Mouse (Mus musculus): ENCODE data around the gene Dffa. TPM values are rescaled to one million over a fixed set of nuclear protein-coding genes. Genes with fewer than 3 reads are reported as not detected.

Gene Dffa
- 7.5 TPM for polyA plus RNA-seq (2014; fragmentation: Illumina TruSeq; extraction: RNeasy Lipid Tissue Mini Kit (QIAGEN cat#74804); ENCODE audit: low read depth, low replicate concordance)

DNA sequence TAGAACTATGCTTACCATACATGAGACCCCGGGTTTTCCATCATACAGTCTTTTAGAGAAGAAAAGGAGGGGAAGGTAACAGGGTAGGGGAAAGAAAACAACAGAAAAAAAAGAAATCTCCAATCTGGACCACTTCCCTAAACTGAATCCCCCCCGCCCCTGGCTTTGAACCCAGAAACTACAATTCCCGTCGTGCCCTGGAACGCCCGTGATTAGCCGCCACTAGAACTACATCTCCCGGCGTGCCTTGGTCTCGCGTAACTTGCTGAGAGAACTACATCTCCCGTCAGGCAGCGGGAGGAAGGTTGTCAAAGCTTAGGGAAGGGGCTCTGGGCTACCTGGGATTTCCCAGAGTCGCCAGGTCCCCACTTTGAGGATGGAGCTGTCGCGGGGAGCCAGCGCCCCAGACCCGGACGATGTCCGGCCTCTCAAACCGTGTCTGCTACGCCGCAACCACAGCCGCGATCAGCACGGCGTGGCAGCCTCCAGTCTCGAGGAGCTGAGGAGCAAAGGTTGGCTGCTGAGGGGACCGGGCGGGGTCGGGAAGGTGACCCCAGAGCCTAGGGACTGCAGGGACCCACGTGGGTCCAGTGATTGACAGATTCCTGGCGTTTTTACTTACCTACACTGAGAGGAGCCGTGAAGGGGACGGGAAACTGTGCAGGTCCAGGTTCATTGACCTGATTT is at the start of gene Dffa:
Gene Dffa (plus strand): TSS at position 272 of the 687 bp plus-strand sequence.

DNA sequence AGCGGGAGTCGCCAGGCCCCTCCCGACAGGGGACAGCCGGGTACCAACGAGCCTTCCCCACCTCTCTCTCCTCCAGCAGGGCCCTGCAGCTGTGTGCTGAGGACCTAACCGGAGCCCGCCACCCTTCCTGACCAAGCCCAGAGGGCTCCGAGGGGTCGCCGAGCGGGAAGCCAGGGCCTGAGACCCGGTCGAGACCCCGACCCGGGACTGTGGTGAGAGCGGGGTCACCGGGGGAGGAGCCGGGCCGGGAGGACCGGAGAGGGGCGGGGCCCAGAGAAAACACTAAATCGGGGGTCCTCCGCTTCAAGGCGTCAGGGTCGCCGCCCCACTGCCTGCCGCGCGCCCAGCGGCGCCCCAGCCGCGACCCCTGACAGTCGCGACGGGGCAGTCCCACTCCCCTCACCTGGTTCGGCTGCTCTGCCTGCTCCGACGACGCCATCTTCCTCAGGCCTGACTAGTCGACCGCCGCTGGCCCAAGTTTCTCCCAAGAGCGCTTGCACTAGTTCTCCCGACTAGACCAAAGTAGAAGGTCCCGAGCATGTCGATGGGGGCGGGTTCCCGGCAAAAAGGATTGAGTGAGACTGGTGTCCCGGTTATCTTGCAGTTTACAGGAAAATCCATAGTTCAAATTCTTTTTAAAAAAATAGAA is 4.5 kb upstream of the Dffa start, which contains the start of gene Pex14:
Gene Pex14 (minus strand): TSS at position 508 of the 649 bp plus-strand sequence.

GRCm38 (mm10) chr4:149126663-149127062 is 22.7 kb downstream of the Dffa start, which contains the start of gene Cort:
TSS of gene Cort (minus strand) at chr4:149126763.

DNA sequence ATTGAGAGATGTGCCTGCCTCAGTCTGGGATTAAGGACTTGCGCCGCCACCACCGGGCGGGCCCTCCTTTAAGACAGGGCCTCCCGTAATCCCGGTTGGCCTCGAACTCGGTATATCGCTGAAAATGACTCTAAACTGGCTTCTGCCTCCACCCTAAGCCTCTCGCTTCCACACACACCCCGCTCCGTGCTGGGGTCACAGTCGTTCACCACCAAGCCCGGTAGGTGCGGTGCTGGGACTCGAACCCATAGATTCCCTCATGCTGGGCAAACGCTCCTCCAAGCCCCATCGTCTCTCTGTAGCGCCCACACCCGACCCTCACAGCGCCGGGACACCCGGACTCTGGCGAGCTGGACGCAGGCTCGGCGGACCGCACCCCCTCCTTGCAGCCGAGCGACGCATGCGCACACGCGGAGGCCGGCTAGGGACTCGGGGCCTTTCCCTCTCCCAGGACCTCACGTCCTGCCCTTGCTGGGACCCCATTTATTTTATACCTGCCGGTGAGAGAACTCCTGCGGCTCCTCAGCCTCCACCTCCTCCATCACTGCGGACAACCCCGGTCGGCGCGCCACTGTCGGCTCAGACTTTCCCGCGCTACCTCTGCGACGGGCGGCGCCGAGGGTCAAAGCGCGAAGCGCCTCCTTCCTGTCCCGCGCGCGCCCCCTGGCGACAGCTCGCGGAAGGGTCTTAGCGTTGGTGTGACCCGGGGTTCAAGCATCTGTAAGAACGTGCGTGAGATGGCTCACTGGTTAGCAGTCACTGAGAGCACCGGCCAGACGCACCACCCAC is 33.2 kb downstream of the Dffa start, which contains the start of gene Cenps:
Gene Cenps (minus strand): TSS at position 648 of the 789 bp plus-strand sequence.

DNA sequence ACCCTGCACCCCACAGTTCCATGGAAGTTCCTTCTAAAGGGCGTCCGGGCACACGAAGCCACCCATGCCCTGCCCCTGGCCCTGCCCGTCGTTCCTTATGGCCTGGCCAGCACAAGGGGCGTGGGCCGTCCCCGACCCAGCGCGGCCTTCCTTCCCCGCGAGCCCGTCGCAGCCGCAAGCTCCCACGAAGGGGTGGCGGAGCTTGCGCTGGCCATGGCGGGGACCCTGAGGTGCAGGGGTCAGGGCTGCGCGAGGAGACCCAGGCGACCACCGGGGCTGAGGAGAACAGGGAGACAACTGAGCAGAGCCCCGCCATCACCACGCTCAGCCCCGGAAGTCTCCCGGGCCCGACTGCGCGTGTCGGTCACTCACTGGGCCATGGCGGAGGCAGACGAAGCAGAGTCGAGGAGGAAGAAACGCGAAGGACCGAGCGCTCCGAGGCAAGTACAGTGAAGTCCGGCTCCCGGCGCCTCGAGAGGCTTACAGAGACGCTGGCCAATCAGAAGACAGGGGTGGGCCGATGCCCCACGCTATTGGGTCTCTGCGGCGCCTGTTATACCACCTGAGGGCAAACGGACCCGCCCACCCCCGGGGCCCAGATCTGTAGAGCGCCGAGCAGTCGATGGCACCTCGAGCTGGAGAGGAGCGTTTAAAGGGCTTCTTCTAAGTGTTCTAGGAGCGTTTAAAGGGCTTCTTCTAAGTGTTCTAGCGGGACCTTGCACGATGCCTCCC is 62.4 kb downstream of the Dffa start, which contains the start of gene Pgd:
Gene Pgd (minus strand): TSS at position 557 of the 732 bp plus-strand sequence.

Other genes with a start within 250 kb of the Dffa start
- gene Pex14, start 4.3 kb upstream of the Dffa start, polyA plus RNA-seq (2014; fragmentation: Illumina TruSeq; extraction: RNeasy Lipid Tissue Mini Kit (QIAGEN cat#74804); ENCODE audit: low read depth, low replicate concordance) = 1.9 TPM
- gene Cort, start 22.6 kb downstream of the Dffa start, polyA plus RNA-seq (2014; fragmentation: Illumina TruSeq; extraction: RNeasy Lipid Tissue Mini Kit (QIAGEN cat#74804); ENCODE audit: low read depth, low replicate concordance) = not detected
- 3.4 TPM for gene Cenps, start 33.5 kb downstream of the Dffa start, polyA plus RNA-seq (2014; fragmentation: Illumina TruSeq; extraction: RNeasy Lipid Tissue Mini Kit (QIAGEN cat#74804); ENCODE audit: low read depth, low replicate concordance)
- 75.9 TPM for gene Pgd, start 62.6 kb downstream of the Dffa start, polyA plus RNA-seq (2014; fragmentation: Illumina TruSeq; extraction: RNeasy Lipid Tissue Mini Kit (QIAGEN cat#74804); ENCODE audit: low read depth, low replicate concordance)
- 189 TPM for gene Kif1b, start 203.5 kb downstream of the Dffa start, polyA plus RNA-seq (2014; fragmentation: Illumina TruSeq; extraction: RNeasy Lipid Tissue Mini Kit (QIAGEN cat#74804); ENCODE audit: low read depth, low replicate concordance)

Data from adrenal gland, adult 10 weeks (tissue).